Mouse (Mus musculus): ENCODE results near the gene Ubl7. TPM values are rescaled to one million over a fixed set of nuclear protein-coding genes. Genes with fewer than 3 reads are reported as not detected.

The Ubl7 gene
- total RNA-seq, 2 experiments from 2014 or later = 48.7 to 49.2 TPM

GRCm38 (mm10) chr9:57912571-57912970 lies 1.8 kb downstream of the Ubl7 start:
- DNase-seq = no peak

GRCm38 (mm10) chr9:57921491-57922060 lies 10.8 kb downstream of the Ubl7 start:
- DNase-seq = no peak

GRCm38 (mm10) chr9:57922381-57922780 lies 11.6 kb downstream of the Ubl7 start:
- DNase-seq = no peak

- no peak for DNase-seq
Observed at GRCm38 (mm10) chr9:57923046-57923445, 12.3 kb downstream of the Ubl7 start.

GRCm38 (mm10) chr9:57931166-57931767 lies 20.5 kb downstream of the Ubl7 start:
- no peak for DNase-seq

GRCm38 (mm10) chr9:57932253-57932652 lies 21.5 kb downstream of the Ubl7 start:
- no peak for DNase-seq

- DNase-seq = no peak
Observed at GRCm38 (mm10) chr9:57932831-57933602, 22.2 kb downstream of the Ubl7 start.

- peak; percentile 90 for DNase-seq
Observed at GRCm38 (mm10) chr9:57935683-57936437, 25.1 kb downstream of the Ubl7 start.

- DNase-seq = no peak
Observed at GRCm38 (mm10) chr9:57937171-57937570, 26.4 kb downstream of the Ubl7 start.

GRCm38 (mm10) chr9:57937651-57938050 lies 26.9 kb downstream of the Ubl7 start:
- DNase-seq = no peak

- no peak for DNase-seq
Observed at GRCm38 (mm10) chr9:57938225-57939055, 27.7 kb downstream of the Ubl7 start.

GRCm38 (mm10) chr9:57939431-57940348 lies 28.9 kb downstream of the Ubl7 start, which contains the start of gene Sema7a:
TSS of gene Sema7a (plus strand) at chr9:57940112.
- peak; percentile 75 for DNase-seq

GRCm38 (mm10) chr9:57940349-57940794 lies 29.6 kb downstream of the Ubl7 start:
- DNase-seq = peak; percentile 50

GRCm38 (mm10) chr9:57940861-57941638 lies 30.3 kb downstream of the Ubl7 start:
- DNase-seq = no peak

GRCm38 (mm10) chr9:57942039-57942438 lies 31.3 kb downstream of the Ubl7 start:
- no peak for DNase-seq

- no peak for DNase-seq
Observed at GRCm38 (mm10) chr9:57943067-57943466, 32.3 kb downstream of the Ubl7 start.

GRCm38 (mm10) chr9:57944572-57944971 lies 33.8 kb downstream of the Ubl7 start:
- DNase-seq = peak; percentile 76

- DNase-seq = no peak
Observed at GRCm38 (mm10) chr9:57945771-57946616, 35.2 kb downstream of the Ubl7 start.

Measured in gastrocnemius, postnatal 10 days (tissue).